Mouse (Mus musculus) spleen, postnatal 14 days (tissue): ENCODE data around the gene Ppp1r3e.

Experiments
- DNase-seq, 2 experiments: peaks; one replicate each; pipeline ENCODE4 v3.0.0; 2021 to 2022; ENCODE audit warnings: low spot score in 2 of 2

Ppp1r3e gene

GRCm38 (mm10) chr14:54883154-54884021 lies 6.0 kb upstream of the Ppp1r3e start, which contains the start of the genes Bcl2l2 and Gm20521:
Bcl2l2 (plus strand) TSS chr14:54883377.
Gm20521 (plus strand) TSS chr14:54883441.
- DNase-seq, result peak in 1 of 2 experiments; percentile 27

DNA sequence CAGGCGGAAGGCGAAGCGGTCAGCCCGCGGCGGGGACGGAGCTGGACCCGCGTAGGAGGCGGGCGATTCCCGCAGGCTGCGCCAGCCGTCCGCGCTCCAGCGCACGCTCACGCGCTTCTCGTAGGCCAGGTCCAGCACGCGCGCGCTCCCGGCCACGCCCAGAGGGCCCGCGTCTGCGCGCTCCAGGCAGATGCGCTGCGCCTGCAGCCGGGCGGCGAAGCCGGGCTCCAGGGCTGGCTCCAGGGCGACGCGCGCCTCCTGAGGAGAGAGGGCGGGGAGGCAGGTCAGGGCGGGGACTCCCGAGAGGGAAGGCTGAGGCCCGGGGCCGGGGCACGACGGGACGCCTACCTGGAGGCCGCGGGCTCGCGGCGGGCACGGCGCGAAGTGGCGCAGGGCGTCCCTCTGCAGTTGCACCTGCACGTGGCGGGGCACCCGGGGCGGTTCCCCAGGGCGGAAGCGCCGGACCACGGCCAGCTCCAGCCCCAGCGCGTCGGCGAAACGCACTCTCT lies 757 bp downstream of the Ppp1r3e start:
- peak; percentile 60 to 73 for DNase-seq

DNA sequence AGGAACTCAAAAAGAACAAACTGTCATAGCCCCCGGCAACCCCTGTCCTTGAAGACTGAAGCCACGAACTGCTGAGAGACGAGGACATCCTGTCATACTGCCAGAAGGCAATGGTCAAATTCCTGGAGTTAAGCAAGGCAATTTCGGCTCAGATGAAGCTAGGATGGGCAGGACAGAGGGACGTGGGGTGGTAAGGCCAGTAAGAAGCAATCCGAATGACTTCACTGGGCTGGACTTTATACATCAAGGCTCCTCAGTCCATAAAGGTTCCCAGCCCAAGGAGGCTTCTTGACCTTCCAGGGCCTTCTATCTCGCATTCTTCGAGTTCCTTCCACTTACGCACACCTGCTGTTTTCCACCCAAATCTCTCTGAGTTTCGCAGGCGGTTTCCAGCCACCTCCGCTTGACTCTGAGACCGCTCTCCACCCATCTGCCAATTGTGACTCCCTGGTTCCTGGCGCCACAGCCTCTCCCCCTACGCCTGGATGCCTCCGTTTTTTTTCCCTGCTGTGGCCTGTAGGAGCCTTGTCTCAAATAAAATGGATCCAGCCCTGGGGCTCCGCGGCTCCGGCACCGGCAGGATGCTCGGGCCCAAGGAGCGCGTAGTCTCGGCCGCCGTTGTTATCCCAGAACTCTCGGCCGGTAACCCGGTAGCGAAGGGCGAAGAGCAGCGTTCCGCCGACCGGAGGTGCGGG lies 1.4 kb downstream of the Ppp1r3e start:
- DNase-seq, result peak in 1 of 2 experiments; percentile 13

DNA sequence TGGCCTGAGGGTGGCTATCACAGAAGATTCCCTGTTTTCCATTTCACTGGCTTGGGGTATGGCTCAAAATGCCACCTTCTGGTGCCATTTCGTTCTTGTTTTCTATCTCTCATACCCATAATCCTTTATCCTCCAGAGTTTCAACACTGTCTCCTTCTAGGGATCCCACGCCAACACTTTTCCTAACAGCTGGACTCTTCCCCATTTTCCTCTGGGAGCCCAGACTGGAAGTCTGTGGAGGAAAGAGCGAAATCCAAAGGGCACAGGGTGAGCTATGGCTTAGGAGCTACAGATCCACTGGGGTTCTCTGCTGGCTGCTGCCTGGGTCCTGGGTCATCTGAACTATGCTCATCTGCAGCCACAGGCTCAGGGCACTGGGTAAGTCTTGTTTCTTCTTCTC lies 3.2 kb downstream of the Ppp1r3e start:
- no peak for DNase-seq

- no peak for DNase-seq
Observed at GRCm38 (mm10) chr14:54870861-54871260, 6.5 kb downstream of the Ppp1r3e start, which contains the start of gene Homez. Homez (minus strand) TSS chr14:54870961.

DNA sequence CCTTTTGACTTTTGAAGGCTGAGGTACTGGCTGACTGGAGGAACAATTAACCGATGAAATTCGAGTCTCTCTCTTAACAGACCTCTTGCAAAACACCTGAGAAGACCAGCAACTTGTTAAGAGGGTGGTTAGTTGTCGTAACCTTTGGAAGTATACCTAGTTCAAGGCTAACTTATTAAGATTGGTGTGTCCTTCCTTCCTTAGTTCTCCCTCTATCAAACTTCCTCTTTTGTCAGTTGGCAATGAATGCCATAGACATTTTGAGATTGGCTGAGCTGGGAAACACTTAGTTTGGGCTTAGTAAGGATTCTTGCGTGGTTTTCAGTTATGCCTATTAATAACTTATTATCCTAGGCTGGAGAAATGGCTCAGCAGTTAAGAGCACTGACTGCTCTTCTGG lies 9.3 kb downstream of the Ppp1r3e start:
- DNase-seq, result no peak

DNA sequence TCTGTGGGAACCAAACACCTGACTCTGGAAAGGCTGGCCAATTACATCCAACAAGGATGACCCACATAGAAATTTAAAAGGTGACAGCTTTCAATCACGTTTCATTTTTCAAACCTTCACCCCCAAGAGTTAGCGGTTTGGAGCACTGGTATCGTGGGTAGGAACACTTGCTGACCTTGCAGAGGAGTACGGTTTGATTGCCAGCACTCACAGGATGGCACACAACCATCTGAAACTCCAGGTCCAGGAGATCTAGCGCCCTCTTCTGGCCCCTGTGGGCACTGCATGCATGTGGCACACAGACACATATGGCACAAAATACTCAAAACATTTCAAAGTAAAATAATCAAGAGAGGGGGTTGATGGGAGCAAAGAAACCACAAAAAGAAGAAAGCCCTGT lies 10.4 kb downstream of the Ppp1r3e start:
- DNase-seq, result peak in 1 of 2 experiments; percentile 36

GRCm38 (mm10) chr14:54866268-54866667 lies 11.1 kb downstream of the Ppp1r3e start:
- no peak for DNase-seq

- no peak for DNase-seq
Observed at GRCm38 (mm10) chr14:54865626-54866025, 11.7 kb downstream of the Ppp1r3e start.

- no peak for DNase-seq
Observed at GRCm38 (mm10) chr14:54864313-54865036, 12.9 kb downstream of the Ppp1r3e start.

DNA sequence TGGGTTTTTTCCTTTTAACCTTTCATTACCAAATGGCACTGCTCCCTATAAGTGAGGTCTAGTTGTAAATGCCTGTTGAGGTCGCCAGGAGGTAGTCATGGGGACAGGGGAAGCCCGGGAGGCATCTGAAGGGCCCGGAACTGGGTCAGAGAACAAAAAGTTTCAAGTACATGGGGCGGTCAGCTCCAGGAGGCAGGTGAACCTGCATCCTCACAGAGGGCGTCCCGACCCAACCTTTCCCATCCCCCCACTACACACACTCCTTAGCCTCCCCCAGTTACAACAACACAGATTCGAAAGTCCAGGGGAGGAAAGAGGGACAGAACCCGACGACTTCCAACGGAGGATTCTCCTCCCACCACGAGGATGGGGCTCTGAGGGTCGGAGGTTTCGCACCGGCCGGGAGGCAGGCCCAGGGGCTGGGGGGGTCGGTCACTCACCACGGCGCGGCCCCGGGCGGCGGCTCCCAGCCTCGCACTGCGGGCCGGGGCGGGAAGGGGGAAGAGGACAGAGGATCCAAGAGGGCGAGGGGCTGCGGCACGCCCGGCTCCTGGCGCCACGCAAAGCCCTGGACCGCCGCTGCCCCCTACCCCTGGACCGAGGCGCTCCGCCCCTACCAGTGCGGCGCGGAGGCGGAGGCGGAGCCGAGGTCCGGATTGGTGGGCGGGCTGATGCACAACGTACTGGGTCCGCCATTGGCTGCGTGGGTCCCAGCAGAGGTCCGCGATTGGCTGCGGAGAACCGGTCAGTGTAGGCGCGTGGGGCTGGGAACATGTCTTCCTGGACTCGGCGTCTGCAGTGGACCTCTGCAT lies 13.6 kb downstream of the Ppp1r3e start:
- peak; percentile 80 to 85 for DNase-seq

DNA sequence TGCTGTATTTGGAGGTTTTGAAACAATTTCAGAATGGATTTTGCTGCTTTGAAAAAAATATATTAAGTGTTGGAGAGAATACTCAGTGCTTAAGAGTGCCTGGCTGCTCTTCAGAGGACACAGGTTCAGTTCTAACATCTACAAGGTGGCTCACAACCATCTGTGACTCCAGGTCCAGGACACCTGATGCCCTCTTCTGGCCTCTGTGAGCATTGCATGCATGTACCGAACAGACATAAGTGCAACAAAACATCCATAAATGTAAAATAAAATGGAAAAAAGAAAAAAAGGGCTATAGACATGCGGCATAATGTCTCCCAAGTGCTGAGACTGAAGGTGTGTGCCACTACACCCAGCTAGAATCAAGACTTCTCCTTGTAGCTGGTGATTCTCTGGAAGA lies 16.8 kb downstream of the Ppp1r3e start:
- peak in 1 of 2 experiments; percentile 61 for DNase-seq

- DNase-seq, result no peak
Observed at GRCm38 (mm10) chr14:54857891-54858290, 19.5 kb downstream of the Ppp1r3e start.

DNA sequence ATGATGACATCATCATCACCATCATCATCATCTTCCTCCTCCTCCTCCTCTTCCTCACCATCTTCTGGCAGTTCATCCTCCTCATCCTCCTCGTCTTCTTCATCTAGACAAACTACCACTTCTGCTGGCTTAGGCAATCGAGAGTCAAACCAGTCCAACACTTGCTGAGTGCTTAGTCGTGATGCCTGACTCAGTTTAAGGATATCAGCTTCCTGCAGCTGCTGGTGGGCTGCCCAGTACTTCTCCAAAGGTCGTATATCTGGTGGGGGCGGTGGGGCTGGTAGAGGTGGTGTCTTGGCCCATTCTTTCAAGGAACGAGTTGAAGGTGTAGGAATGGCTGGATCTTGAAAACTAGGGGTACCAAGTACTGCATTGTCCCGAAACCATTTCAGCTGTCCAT lies 20.6 kb downstream of the Ppp1r3e start:
- no peak for DNase-seq

DNA sequence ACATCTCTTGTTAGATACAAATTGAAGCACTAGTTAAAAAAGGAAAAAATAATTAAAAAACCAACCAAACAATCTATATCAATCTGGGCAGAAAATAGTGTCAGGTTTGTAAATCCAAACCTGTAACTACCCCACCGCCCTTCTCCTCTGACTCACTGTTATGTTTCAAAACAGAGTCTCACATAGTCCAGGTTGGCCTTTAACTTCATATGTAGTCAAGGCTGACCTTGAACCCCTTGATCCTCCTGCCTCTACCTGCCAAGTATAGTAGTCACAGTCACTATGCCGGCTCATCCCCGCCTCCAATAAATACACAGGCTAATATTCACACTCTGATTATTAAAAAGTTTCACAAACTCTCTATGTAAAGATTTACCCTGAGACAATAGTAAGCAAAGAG lies 21.6 kb downstream of the Ppp1r3e start:
- DNase-seq, result no peak

DNA sequence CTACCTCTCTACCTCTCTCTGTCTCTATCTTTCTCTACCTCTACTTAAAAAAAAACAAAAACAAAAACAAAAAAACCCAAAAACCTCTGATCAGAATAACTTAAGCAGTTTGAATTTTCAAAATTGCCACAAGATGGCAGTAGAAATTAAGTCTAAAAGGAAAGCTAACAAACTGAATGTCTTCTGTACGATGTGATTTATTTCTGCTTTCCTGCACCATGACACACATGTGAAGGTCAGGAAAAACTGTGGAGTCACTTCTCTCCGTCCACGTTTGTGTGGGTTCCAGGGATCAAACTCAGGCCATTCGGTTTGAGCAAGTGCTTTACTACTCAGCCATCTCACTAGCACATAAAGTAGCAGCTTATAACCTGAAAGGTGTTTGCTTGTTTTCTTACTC lies 33.9 kb downstream of the Ppp1r3e start:
- no peak for DNase-seq

- no peak for DNase-seq
Observed at GRCm38 (mm10) chr14:54823716-54824115, 53.6 kb downstream of the Ppp1r3e start.
